Mouse (Mus musculus) heart, adult 2 months (tissue): ENCODE data around the gene Fyb. TPM values are rescaled to one million over a fixed set of nuclear protein-coding genes. Genes with fewer than 3 reads are reported as not detected.

Source experiments
- DNase-seq, 2 experiments: peaks; one replicate each; pipeline ENCODE4 v3.0.0; 2021
- H3K27ac ChIP-seq: fragments of 200-600 bp; 2 replicates; pipeline ENCODE4 v1.8.1; 2022
- H3K27me3 ChIP-seq: fragments of 200-500 bp; 2 replicates; pipeline ENCODE4 v1.6.1; 2012; ENCODE audit warnings: mild to moderate bottlenecking, low read length, inconsistent platforms, mixed read lengths; ENCODE audit not compliant: control insufficient read depth, insufficient read depth
- H3K36me3 ChIP-seq: fragments of 200-500 bp; 2 replicates; pipeline ENCODE4 v1.6.1; 2012; ENCODE audit warnings: low read length, inconsistent platforms; ENCODE audit not compliant: control insufficient read depth, insufficient read depth
- H3K4me1 ChIP-seq: fragments of 200-500 bp; 2 replicates; pipeline ENCODE4 v1.6.1; 2011; ENCODE audit warnings: low read length; ENCODE audit not compliant: control insufficient read depth, insufficient read depth
- H3K4me3 ChIP-seq: fragments of 200-600 bp; 2 replicates; pipeline ENCODE4 v1.8.1; 2022
- H3K79me2 ChIP-seq: fragments of 200-500 bp; replicated peaks from 2 replicates; pipeline ENCODE4 v1.6.1; 2012; ENCODE audit warnings: mild to moderate bottlenecking, inconsistent platforms, low read length, moderate library complexity, mixed read lengths; ENCODE audit not compliant: control insufficient read depth, insufficient read depth
- H3K9ac ChIP-seq: fragments of 200-500 bp; 2 replicates; pipeline ENCODE4 v1.6.1; 2012; ENCODE audit warnings: low read depth, mild to moderate bottlenecking, control low read depth, inconsistent platforms, low read length, mixed read lengths
- CTCF ChIP-seq: fragments of 200-600 bp; IDR thresholded peaks from 2 replicates; pipeline ENCODE4 v1.8.1; 2022; ENCODE audit warnings: antibody characterized with exemption, mild to moderate bottlenecking, moderate library complexity
- EP300 ChIP-seq: fragments of 200-500 bp; IDR thresholded peaks from 2 replicates; pipeline ENCODE4 v1.6.1; 2011; ENCODE audit warnings: low read depth, low read length, control low read depth; ENCODE audit not compliant: insufficient read depth
- POLR2A ChIP-seq: fragments of 200-500 bp; IDR thresholded peaks from 2 replicates; pipeline ENCODE4 v1.6.1; 2011; ENCODE audit warnings: mild to moderate bottlenecking, low read depth, low read length, control low read depth; ENCODE audit not compliant: insufficient read depth
- whole genome bisulfite sequencing: fragments of 180-500 bp; shearing (Covaris S2); methylation state at CpG from one replicate; pipeline ENCODE4 v1.1.7; 2018; 5-methylcytosine and 5-hydroxymethylcytosine counted together
- intact Hi-C: fragments of 180-260 bp; cut with DNase I; formaldehyde crosslinking; loops from one replicate; pipeline ENCODE4 v1.15.1; 2025
- polyA plus RNA-seq: library from polyadenylated mRNA; depleted of rRNA; stranded (reverse); fragments of >200 nt; gene quantifications from 2 replicates; pipeline ENCODE4 v1.2.3, GENCODE M21; 2012
- total RNA-seq, 2 experiments: library from RNA; stranded (reverse); gene quantifications; 2 replicates each; pipeline ENCODE4 v1.2.3; 2021

Fyb gene
- total and polyA plus RNA-seq, 3 experiments, result 4.1 to 45.7 (median 25.2) TPM

- no peak for TF ChIP-seq CTCF
- TF ChIP-seq POLR2A, result no peak
- TF ChIP-seq EP300, result no peak
- no peaks in the 10 kb centered on the region for H3K79me2 ChIP-seq
- intact Hi-C loops, result no loop called here
- no peak overlapping the region for H3K4me3 ChIP-seq
- no peaks in the 10 kb centered on the region for H3K27me3 ChIP-seq
- no peak overlapping the region for H3K27ac ChIP-seq
- H3K4me1 ChIP-seq, result no peaks in the 10 kb centered on the region
- no peaks in the 10 kb centered on the region for H3K36me3 ChIP-seq
- 55% methylated on average over 3 of the region's 3 CpGs for WGBS
- DNase-seq, result no peak
- no peak overlapping the region for H3K9ac ChIP-seq
These were observed 76.0 kb downstream of the Fyb start for GRCm38 (mm10) chr15:6598626-6599025.

GRCm38 (mm10) chr15:6600314-6600713, 77.7 kb downstream of the Fyb start:
- Histone ChIP-seq H3K4me1 (no peaks in the 10 kb centered on the region), H3K79me2 (no peaks in the 10 kb centered on the region), H3K9ac (no peak overlapping the region), H3K27me3 (no peaks in the 10 kb centered on the region), H3K4me3 (no peak overlapping the region), H3K36me3 (no peaks in the 10 kb centered on the region), H3K27ac (no peak overlapping the region)
- intact Hi-C loops, result no loop called here
- TF ChIP-seq CTCF (no peak), EP300 (no peak), POLR2A (no peak)
- WGBS, result 59% methylated on average over 1 of the region's 1 CpGs
- DNase-seq, result no peak

DNA sequence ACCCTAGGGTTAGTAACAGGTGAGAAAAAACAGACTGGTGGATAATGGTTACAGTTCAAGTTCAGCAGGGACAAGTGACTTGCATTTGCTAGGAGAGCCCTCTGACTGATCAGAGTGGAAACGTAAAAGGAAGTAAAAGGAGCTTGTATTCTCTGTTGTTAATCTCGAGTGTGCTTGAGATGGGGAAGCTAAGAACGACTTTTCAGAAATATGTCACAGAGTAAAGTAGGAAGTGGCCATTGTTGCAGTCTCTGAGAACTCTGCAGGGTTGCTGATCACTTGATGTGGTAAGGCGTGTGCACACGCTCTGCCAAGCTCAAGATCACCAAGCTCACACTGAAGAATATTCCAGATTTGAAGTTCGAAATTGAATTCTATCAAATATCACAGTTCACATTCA, 78.7 kb downstream of the Fyb start:
- H3K79me2 ChIP-seq, result no peaks in the 10 kb centered on the region
- no peaks in the 10 kb centered on the region for H3K27me3 ChIP-seq
- no peaks in the 10 kb centered on the region for H3K4me1 ChIP-seq
- no peak overlapping the region for H3K9ac ChIP-seq
- no peaks in the 10 kb centered on the region for H3K36me3 ChIP-seq
- DNase-seq, result no peak
- H3K27ac ChIP-seq, result no peak overlapping the region
- no peak overlapping the region for H3K4me3 ChIP-seq
- 48% methylated on average over 6 of the region's 6 CpGs for WGBS
- TF ChIP-seq EP300, result no peak
- no peak for TF ChIP-seq CTCF
- no peak for TF ChIP-seq POLR2A
- intact Hi-C loops, result no loop called here

DNA sequence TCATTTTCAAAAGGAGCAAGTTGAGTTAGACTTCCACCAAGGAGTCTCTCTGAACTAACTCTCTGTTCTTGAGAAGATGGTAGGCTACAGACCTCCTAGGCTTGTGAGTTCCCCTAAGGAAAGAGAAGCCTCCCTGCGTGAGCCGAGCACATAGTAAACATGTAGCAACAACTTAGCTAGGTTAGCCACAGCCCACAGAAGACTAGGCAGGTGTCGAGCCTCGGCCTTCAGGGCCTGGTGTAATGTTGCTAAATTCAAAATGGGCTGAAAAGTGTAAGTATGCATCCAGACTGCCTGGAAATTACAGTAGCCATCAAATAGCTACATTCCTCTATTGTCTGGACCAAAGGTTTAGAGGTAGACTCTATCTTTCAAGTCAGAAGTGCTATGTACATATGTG, 79.3 kb downstream of the Fyb start:
- no peaks in the 10 kb centered on the region for H3K36me3 ChIP-seq
- no peak overlapping the region for H3K4me3 ChIP-seq
- H3K27ac ChIP-seq, result no peak overlapping the region
- no peaks in the 10 kb centered on the region for H3K4me1 ChIP-seq
- H3K27me3 ChIP-seq, result no peaks in the 10 kb centered on the region
- DNase-seq, result no peak
- H3K9ac ChIP-seq, result no peak overlapping the region
- no peaks in the 10 kb centered on the region for H3K79me2 ChIP-seq
- 89% methylated on average over 4 of the region's 4 CpGs for WGBS
- TF ChIP-seq EP300, result no peak
- TF ChIP-seq POLR2A, result no peak
- no peak for TF ChIP-seq CTCF
- intact Hi-C loops, result no loop called here

DNA sequence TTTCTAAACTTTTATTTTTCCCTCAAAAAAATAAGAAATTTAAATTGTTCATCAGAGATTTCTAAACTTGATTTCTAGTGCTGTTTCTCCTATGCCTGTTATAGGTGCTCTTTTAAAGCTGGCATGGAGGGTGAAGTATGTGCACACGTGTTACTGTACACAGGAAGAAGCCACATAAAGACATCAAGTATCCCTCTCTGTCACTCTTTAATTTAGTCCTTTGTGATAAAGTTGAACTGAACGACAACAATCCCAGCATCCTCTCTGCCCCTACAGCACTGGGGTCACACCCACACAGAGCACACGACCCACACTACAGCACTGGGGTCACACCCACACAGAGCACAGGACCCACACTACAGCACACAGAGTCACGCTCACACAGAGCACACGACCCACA, 88.0 kb downstream of the Fyb start:
- intact Hi-C loops, result no loop called here
- WGBS, result 70% methylated on average over 5 of the region's 5 CpGs
- Histone ChIP-seq H3K27ac (no peak overlapping the region), H3K36me3 (no peaks in the 10 kb centered on the region), H3K4me1 (no peaks in the 10 kb centered on the region), H3K27me3 (no peaks in the 10 kb centered on the region), H3K4me3 (no peak overlapping the region), H3K79me2 (no peaks in the 10 kb centered on the region), H3K9ac (no peak overlapping the region)
- no peak for TF ChIP-seq POLR2A
- no peak for TF ChIP-seq EP300
- no peak for TF ChIP-seq CTCF
- DNase-seq, result no peak

DNA sequence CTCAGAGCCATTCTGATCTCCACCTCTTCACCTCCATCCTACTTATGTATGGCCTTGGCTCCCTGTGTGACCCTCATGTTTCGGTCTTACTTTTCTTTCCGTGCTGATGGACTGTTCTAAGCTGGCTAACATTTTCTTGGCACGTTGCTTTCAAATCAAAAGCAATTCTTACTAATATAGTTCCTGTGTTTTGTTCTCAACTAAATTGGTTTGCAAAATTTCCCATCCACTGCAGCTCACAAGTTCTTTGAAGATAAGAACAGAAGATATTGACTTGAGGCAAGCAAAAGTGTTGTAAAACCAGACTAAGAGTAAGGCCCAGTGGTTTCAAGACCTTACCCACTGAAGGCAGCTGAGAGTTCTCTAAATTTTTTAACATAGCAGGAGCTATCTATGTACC, 90.2 kb downstream of the Fyb start:
- Histone ChIP-seq H3K27ac (no peak overlapping the region), H3K4me3 (no peak overlapping the region), H3K36me3 (no peaks in the 10 kb centered on the region), H3K4me1 (no peaks in the 10 kb centered on the region), H3K9ac (no peak overlapping the region), H3K79me2 (no peaks in the 10 kb centered on the region), H3K27me3 (no peaks in the 10 kb centered on the region)
- WGBS, result 70% methylated on average over 3 of the region's 3 CpGs
- DNase-seq, result no peak
- no peak for TF ChIP-seq CTCF
- intact Hi-C loops, result no loop called here
